ENCODE assay signal across 26 mouse cellular contexts in genomic region chr9:48373232-48373878, GRCm38 (mm10). TPM values are rescaled to one million over a fixed set of nuclear protein-coding genes. Genes with fewer than 3 reads are reported as not detected.
DNase-seq lines count a peak whose midpoint lies in the region; ATAC-seq and TF ChIP-seq lines count a peak whose summit lies in the region.
"Had no signal": no experiment of that assay in that cellular context is flagged by ENCODE, and none has a peak within 500 bp of the region (broad histone marks: within the 10 kb centered on the region; RNA-seq: fewer than 3 reads in every experiment).

No protein-coding gene starts in this region.

- peak; percentile 89 for ATAC-seq in G1E (ENCODE audit: extremely low read depth, insufficient number of reproducible peaks, low FRiP score, poor library complexity, severe bottlenecking)
- peak; percentile 91 for ATAC-seq in common myeloid progenitor, adult 5-6 weeks (replicated peaks; ENCODE audit: low read depth, poor library complexity, severe bottlenecking)
- peak; percentile 89 for ATAC-seq in liver, embryonic 12.5 days
- ATAC-seq: forebrain, embryonic 14.5 days; intestine, embryonic 15.5 days; Patski had no signal

- H3K4me3 ChIP-seq in G1E (ENCODE audit: low read depth, low read length): no peak overlapping the region; the same call in 1 of the 2 replicates
- H3K4me3 ChIP-seq in liver, embryonic 12.5 days: no peak overlapping the region
- peak overlapping the region; percentile 40 for H3K4me3 ChIP-seq in megakaryocyte, embryonic 14.5 days (replicated peaks)
- no peak overlapping the region for H3K4me3 ChIP-seq in forebrain, embryonic 10.5 days
- H3K4me3 ChIP-seq: embryonic facial prominence, embryonic 10.5 days; hindbrain, embryonic 13.5 days; intestine, embryonic 15.5 days; kidney, embryonic 15.5 days; left cerebral cortex, adult 2 months; stomach, embryonic 15.5 days had no signal

- peaks cover 50% of the 10 kb centered on the region for H3K36me3 ChIP-seq in G1E (replicated peaks)
- H3K36me3 ChIP-seq in liver, embryonic 12.5 days: peaks cover 10% of the 10 kb centered on the region
- H3K36me3 ChIP-seq in megakaryocyte, embryonic 14.5 days (replicated peaks; ENCODE audit: low read length): no peaks in the 10 kb centered on the region
- no peaks in the 10 kb centered on the region for H3K36me3 ChIP-seq in forebrain, embryonic 10.5 days (replicated peaks)
- H3K36me3 ChIP-seq: embryonic facial prominence, embryonic 10.5 days; hindbrain, embryonic 13.5 days; intestine, embryonic 15.5 days; kidney, embryonic 15.5 days; stomach, embryonic 15.5 days had no signal

- H3K27ac ChIP-seq in liver, embryonic 12.5 days: peak overlapping the region; percentile 84
- H3K27ac ChIP-seq in forebrain, embryonic 10.5 days: no peak overlapping the region
- H3K27ac ChIP-seq: embryonic facial prominence, embryonic 10.5 days; hindbrain, embryonic 13.5 days; intestine, embryonic 15.5 days; kidney, embryonic 15.5 days; left cerebral cortex, adult 2 months; stomach, embryonic 15.5 days had no signal

- H3K4me2 ChIP-seq in liver, embryonic 12.5 days: peak overlapping the region; percentile 16
- H3K4me2 ChIP-seq: heart, embryonic 11.5 days; hindbrain, embryonic 13.5 days; intestine, embryonic 15.5 days; kidney, embryonic 15.5 days; midbrain, embryonic 11.5 days; stomach, embryonic 15.5 days had no signal

- 53% methylated on average over 4 of the region's 4 CpGs for WGBS in liver, embryonic 12.5 days (ENCODE audit: insufficient replicate concordance)
- 75% methylated on average over 4 of the region's 4 CpGs for WGBS in forebrain, embryonic 10.5 days

- no peaks in the 10 kb centered on the region for H3K27me3 ChIP-seq in G1E (ENCODE audit: insufficient read depth, low read length)
- H3K27me3 ChIP-seq in liver, embryonic 12.5 days (replicated peaks): no peaks in the 10 kb centered on the region
- H3K27me3 ChIP-seq in megakaryocyte, embryonic 14.5 days (replicated peaks): no peaks in the 10 kb centered on the region
- no peaks in the 10 kb centered on the region for H3K27me3 ChIP-seq in forebrain, embryonic 10.5 days (ENCODE audit: poor library complexity, severe bottlenecking)
- H3K27me3 ChIP-seq: hindbrain, embryonic 13.5 days; intestine, embryonic 15.5 days; kidney, embryonic 15.5 days; Patski; stomach, embryonic 15.5 days had no signal

- peaks cover 53% of the 10 kb centered on the region for H3K4me1 ChIP-seq in G1E (ENCODE audit: insufficient read depth, low read depth, low read length)
- H3K4me1 ChIP-seq in liver, embryonic 12.5 days: peaks cover 30% of the 10 kb centered on the region
- H3K4me1 ChIP-seq in megakaryocyte, embryonic 14.5 days: peaks cover 26% of the 10 kb centered on the region
- H3K4me1 ChIP-seq in forebrain, embryonic 10.5 days: no peaks in the 10 kb centered on the region
- H3K4me1 ChIP-seq: embryonic facial prominence, embryonic 10.5 days; hindbrain, embryonic 13.5 days; intestine, embryonic 15.5 days; kidney, embryonic 15.5 days; stomach, embryonic 15.5 days had no signal

- no peaks in the 10 kb centered on the region for H3K9me3 ChIP-seq in G1E (replicated peaks)
- no peaks in the 10 kb centered on the region for H3K9me3 ChIP-seq in liver, embryonic 12.5 days (replicated peaks)
- H3K9me3 ChIP-seq in megakaryocyte, embryonic 14.5 days: no peaks in the 10 kb centered on the region
- no peaks in the 10 kb centered on the region for H3K9me3 ChIP-seq in forebrain, embryonic 10.5 days
- H3K9me3 ChIP-seq: embryonic facial prominence, embryonic 10.5 days; hindbrain, embryonic 13.5 days; intestine, embryonic 15.5 days; kidney, embryonic 15.5 days; stomach, embryonic 15.5 days had no signal

- DNase-seq in G1E (ENCODE audit: low spot score): peak; percentile 39
- no peak for DNase-seq in forebrain, embryonic 10.5 days (ENCODE audit: extremely low spot score, low spot score)
- no peak for DNase-seq in thymus, postnatal 25 days
- no peak for DNase-seq in kidney, adult 8-10 months
- DNase-seq: adrenal gland, postnatal 25 days; cerebellum, adult 2 months; gastrocnemius, postnatal 36 days; heart, postnatal 10 days; kidney, postnatal 4 days; layer of hippocampus, adult 9-11 months; left cerebral cortex, postnatal 4 days; lung, postnatal 14 days; thymus, adult 18-20 months had no signal

- TF ChIP-seq CTCF in G1E (IDR thresholded peaks at IDR 0.05; ENCODE audit: low read depth, low read length): no peak

- 0 out of 2 replicates have a peak overlapping the region, but pooled peaks have one; percentile 35 for H3K9ac ChIP-seq in liver, embryonic 12.5 days
- H3K9ac ChIP-seq: hindbrain, embryonic 13.5 days; intestine, embryonic 15.5 days; kidney, embryonic 15.5 days; stomach, embryonic 15.5 days had no signal

RNA-seq across cellular contexts. Expression of gene Nxpe2, which starts 20.1 kb away (rescaled TPM):
- 10.5 and 64.3 TPM in 2 replicates for total RNA-seq in G1E (2014; fragmentation: Nextera tagmentation)
- 1.5 and 2.3 TPM in 2 replicates for total RNA-seq in G1E (2017)
- polyA plus RNA-seq in G1E (2012): 0.12 and 0.18 TPM in 2 replicates
- 55.6 and 56.2 TPM in 2 replicates for total RNA-seq in common myeloid progenitor, adult 5-6 weeks (2017)
- polyA plus RNA-seq in liver, embryonic 12.5 days (2016; fragmentation: Nextera tagmentation; extraction: Ambion mirVana): 130 and 139 TPM in 2 replicates
- polyA plus RNA-seq in megakaryocyte, embryonic 14.5 days (2012; ENCODE audit: insufficient read depth, low replicate concordance): 1.3 TPM in 1 of 2 replicates, not detected in the other
- 1.2 and 1.3 TPM in 2 replicates for polyA plus RNA-seq in forebrain, embryonic 10.5 days (2016; fragmentation: Nextera tagmentation; extraction: Ambion mirVana)

Comparison
In these comparisons a context has a peak if more than half of its experiments do, and no peak if none do; other contexts are left out.
1. RNA of gene Nxpe2, which starts 20.1 kb away (polyA plus RNA-seq): 130 to 139 TPM in liver, embryonic 12.5 days; 1.2 to 1.3 TPM in forebrain, embryonic 10.5 days, 1.3 TPM in megakaryocyte, embryonic 14.5 days and 0.12 to 0.18 TPM in G1E; every median in the first group is over 10 times any median in the second.
2. Peak in every context shown above with its lines, with median percentiles within 50 percentile points of each other: ATAC-seq.